Mouse (Mus musculus): ENCODE data around the gene Ttc34. TPM values are rescaled to one million over a fixed set of nuclear protein-coding genes. Genes with fewer than 3 reads are reported as not detected.

Ttc34 gene
- polyA plus RNA-seq, 1 experiment from 2014 or later = 0.28 TPM

Other genes with a start within 250 kb of the Ttc34 start
- gene Prdm16, start 200.6 kb upstream of the Ttc34 start, polyA plus RNA-seq (2016; fragmentation: Nextera tagmentation; extraction: Ambion mirVana) = 12.9 and 13.4 TPM in 2 replicates
- gene Actrt2, start 169.6 kb upstream of the Ttc34 start, polyA plus RNA-seq (2016; fragmentation: Nextera tagmentation; extraction: Ambion mirVana) = not detected in 2 replicates
- 0.23 and 0.26 TPM in 2 replicates for gene Mmel1, start 32.1 kb downstream of the Ttc34 start, polyA plus RNA-seq (2016; fragmentation: Nextera tagmentation; extraction: Ambion mirVana)
- gene Fam213b, start 61.7 kb downstream of the Ttc34 start, polyA plus RNA-seq (2016; fragmentation: Nextera tagmentation; extraction: Ambion mirVana) = 36.1 and 40.4 TPM in 2 replicates
- 0.34 and 1.2 TPM in 2 replicates for gene Tnfrsf14, start 91.1 kb downstream of the Ttc34 start, polyA plus RNA-seq (2016; fragmentation: Nextera tagmentation; extraction: Ambion mirVana)
- 396 and 412 TPM in 2 replicates for gene Hes5, start 123.5 kb downstream of the Ttc34 start, polyA plus RNA-seq (2016; fragmentation: Nextera tagmentation; extraction: Ambion mirVana)
- gene Pank4, start 126.7 kb downstream of the Ttc34 start, polyA plus RNA-seq (2016; fragmentation: Nextera tagmentation; extraction: Ambion mirVana) = 41.2 and 46.3 TPM in 2 replicates
- gene Plch2, start 219.3 kb downstream of the Ttc34 start, polyA plus RNA-seq (2016; fragmentation: Nextera tagmentation; extraction: Ambion mirVana) = 4.1 TPM in 2 replicates
- 16.6 and 17.3 TPM in 2 replicates for gene Pex10, start 229.6 kb downstream of the Ttc34 start, polyA plus RNA-seq (2016; fragmentation: Nextera tagmentation; extraction: Ambion mirVana)
- 135 and 137 TPM in 2 replicates for gene Rer1, start 248.9 kb downstream of the Ttc34 start, polyA plus RNA-seq (2016; fragmentation: Nextera tagmentation; extraction: Ambion mirVana)
- 6.0 and 6.1 TPM in 2 replicates for gene Morn1, start 249.1 kb downstream of the Ttc34 start, polyA plus RNA-seq (2016; fragmentation: Nextera tagmentation; extraction: Ambion mirVana)

Measured in neural tube, embryonic 12.5 days (tissue).